9 mouse cellular contexts compared by ENCODE assay signal in genomic region chr11:109359043-109359752, GRCm38 (mm10). TPM values are rescaled to one million over a fixed set of nuclear protein-coding genes. Genes with fewer than 3 reads are reported as not detected.
DNase-seq lines count a peak whose midpoint lies in the region; ATAC-seq and TF ChIP-seq lines count a peak whose summit lies in the region.
"Had no signal": no experiment of that assay in that cellular context is flagged by ENCODE, and none has a peak within 500 bp of the region (broad histone marks: within the 10 kb centered on the region; RNA-seq: fewer than 3 reads in every experiment).

No protein-coding gene starts in this region.

- TF ChIP-seq CTCF in intestine, postnatal 0 days (IDR thresholded peaks at IDR 0.05; ENCODE audit: low read depth), result no peak

- peak overlapping the region; percentile 61 for H3K27ac ChIP-seq in hindbrain, embryonic 15.5 days (replicated peaks)
- no peak overlapping the region for H3K27ac ChIP-seq in hindbrain, embryonic 12.5 days
- peak overlapping the region; percentile 58; the same call in 1 of the 2 replicates for H3K27ac ChIP-seq in intestine, postnatal 0 days (ENCODE audit: low read depth, low read length)
- H3K27ac ChIP-seq: liver, embryonic 15.5 days had no signal

- no peaks in the 10 kb centered on the region for H3K36me3 ChIP-seq in hindbrain, embryonic 15.5 days
- no peaks in the 10 kb centered on the region for H3K36me3 ChIP-seq in hindbrain, embryonic 12.5 days
- H3K36me3 ChIP-seq in intestine, postnatal 0 days (ENCODE audit: control insufficient read depth, insufficient read depth), result no peaks in the 10 kb centered on the region
- H3K36me3 ChIP-seq: liver, embryonic 15.5 days had no signal

- no peak overlapping the region for H3K9ac ChIP-seq in hindbrain, embryonic 15.5 days
- no peak overlapping the region for H3K9ac ChIP-seq in hindbrain, embryonic 12.5 days
- H3K9ac ChIP-seq in intestine, postnatal 0 days (ENCODE audit: low read depth, low read length), result no peak overlapping the region
- H3K9ac ChIP-seq: liver, embryonic 15.5 days had no signal

- no peak overlapping the region for H3K4me3 ChIP-seq in hindbrain, embryonic 15.5 days
- no peak overlapping the region for H3K4me3 ChIP-seq in hindbrain, embryonic 12.5 days
- H3K4me3 ChIP-seq in intestine, postnatal 0 days (ENCODE audit: low read depth, low read length), result no peak overlapping the region
- H3K4me3 ChIP-seq: liver, embryonic 15.5 days had no signal

- H3K4me1 ChIP-seq in hindbrain, embryonic 15.5 days (replicated peaks), result peaks cover 28% of the 10 kb centered on the region
- H3K4me1 ChIP-seq in hindbrain, embryonic 12.5 days, result peaks cover 20% of the 10 kb centered on the region
- peaks cover 5% of the 10 kb centered on the region; the same call in 1 of the 2 replicates for H3K4me1 ChIP-seq in intestine, postnatal 0 days (replicated peaks; ENCODE audit: control insufficient read depth, insufficient read depth, low read length)

- intact Hi-C loops in left cerebral cortex, postnatal 25 days (cut with DNase I), result no loop called here

- no peak overlapping the region for H3K4me2 ChIP-seq in hindbrain, embryonic 15.5 days
- H3K4me2 ChIP-seq in hindbrain, embryonic 12.5 days (replicated peaks), result no peak overlapping the region
- no peak overlapping the region for H3K4me2 ChIP-seq in intestine, postnatal 0 days (replicated peaks; ENCODE audit: low read depth)
- H3K4me2 ChIP-seq: liver, embryonic 15.5 days had no signal

- WGBS in hindbrain, embryonic 15.5 days, result 33% methylated on average over 13 of the region's 13 CpGs
- WGBS in hindbrain, embryonic 12.5 days, result 37% methylated on average over 13 of the region's 13 CpGs
- WGBS in intestine, postnatal 0 days, result 34% methylated on average over 13 of the region's 13 CpGs

- DNase-seq in ES-CJ7 (ENCODE audit: low read depth, low spot score) (peak; percentile 68), R1 (ENCODE audit: low read depth, low spot score) (peak; percentile 68)
- DNase-seq in left cerebral cortex, postnatal 25 days (ENCODE audit: low spot score in 2 of 2), result no peak
- no peak for DNase-seq in gastrocnemius, postnatal 4 days (ENCODE audit: low spot score in 2 of 2)

- no peak for ATAC-seq in hindbrain, embryonic 15.5 days (ENCODE audit: low FRiP score, low read depth)
- ATAC-seq in hindbrain, embryonic 12.5 days (ENCODE audit: low FRiP score), result no peak
- no peak for ATAC-seq in intestine, postnatal 0 days

- H3K27me3 ChIP-seq in hindbrain, embryonic 15.5 days, result peaks cover 2% of the 10 kb centered on the region; the same call in 1 of the 2 replicates
- no peaks in the 10 kb centered on the region; the same call in 1 of the 2 replicates for H3K27me3 ChIP-seq in hindbrain, embryonic 12.5 days
- H3K27me3 ChIP-seq in intestine, postnatal 0 days (replicated peaks; ENCODE audit: control insufficient read depth, insufficient read depth, low read length), result no peaks in the 10 kb centered on the region
- H3K27me3 ChIP-seq: liver, embryonic 15.5 days had no signal

- no peaks in the 10 kb centered on the region for H3K9me3 ChIP-seq in hindbrain, embryonic 15.5 days
- H3K9me3 ChIP-seq in hindbrain, embryonic 12.5 days (replicated peaks), result no peaks in the 10 kb centered on the region
- no peaks in the 10 kb centered on the region for H3K9me3 ChIP-seq in intestine, postnatal 0 days (ENCODE audit: control insufficient read depth)
- H3K9me3 ChIP-seq: liver, embryonic 15.5 days had no signal

RNA-seq across cellular contexts. Expression of gene Gna13, which starts 3.4 kb away (rescaled TPM):
- 19.4 and 19.9 TPM in 2 replicates for polyA plus RNA-seq in hindbrain, embryonic 15.5 days (2015; fragmentation: Nextera tagmentation; extraction: Ambion mirVana)
- polyA plus RNA-seq in hindbrain, embryonic 12.5 days (2016; fragmentation: Nextera tagmentation; extraction: Ambion mirVana), result 21.9 and 22.9 TPM in 2 replicates
- polyA plus RNA-seq in intestine, postnatal 0 days (2015; fragmentation: Nextera tagmentation; extraction: Ambion mirVana), result 81.7 and 86.9 TPM in 2 replicates
- total RNA-seq in left cerebral cortex, postnatal 25 days (2021), result 10 to 100 TPM; 41.9 to 47.7 TPM
- 10 to 100 TPM; 47.3 to 54.5 TPM for total RNA-seq in gastrocnemius, postnatal 4 days (2021)

RNA-seq across cellular contexts. Expression of gene 9930022D16Rik, which starts 54.5 kb away (rescaled TPM):
- not detected in 2 replicates for polyA plus RNA-seq in hindbrain, embryonic 15.5 days (2015; fragmentation: Nextera tagmentation; extraction: Ambion mirVana)
- not detected in 2 replicates for polyA plus RNA-seq in hindbrain, embryonic 12.5 days (2016; fragmentation: Nextera tagmentation; extraction: Ambion mirVana)
- polyA plus RNA-seq in intestine, postnatal 0 days (2015; fragmentation: Nextera tagmentation; extraction: Ambion mirVana), result 0.08 TPM in 1 of 2 replicates, not detected in the other
- not detected for total RNA-seq in left cerebral cortex, postnatal 25 days (2021)
- total RNA-seq in gastrocnemius, postnatal 4 days (2021), result not detected
- polyA plus RNA-seq: gonadal fat pad, adult 2 months; liver, embryonic 15.5 days had no signal

Comparison
In these comparisons a context has a peak if more than half of its experiments do, and no peak if none do; other contexts are left out.
1. DNase-seq: peak in ES-CJ7 (single experiment) and R1 (single experiment); none in left cerebral cortex, postnatal 25 days (0 of 2) and gastrocnemius, postnatal 4 days (0 of 2).